Mouse (Mus musculus): Measurements from ENCODE around the gene Hnrnpa3.
"Not testable (repeated sequence)": the region's sequence is repeated elsewhere in the genome, so short reads cannot be mapped to it uniquely, and the experiment has no call there.

Gene Hnrnpa3

GRCm38 (mm10) chr2:75637361-75637760 is 21.7 kb upstream of the Hnrnpa3 start:
- no peak for DNase-seq

GRCm38 (mm10) chr2:75637822-75638221 is 21.2 kb upstream of the Hnrnpa3 start:
- peak; percentile 73 for DNase-seq

- DNase-seq: peak; percentile 96
These were observed 19.5 kb upstream of the Hnrnpa3 start for GRCm38 (mm10) chr2:75639535-75639934.

DNA sequence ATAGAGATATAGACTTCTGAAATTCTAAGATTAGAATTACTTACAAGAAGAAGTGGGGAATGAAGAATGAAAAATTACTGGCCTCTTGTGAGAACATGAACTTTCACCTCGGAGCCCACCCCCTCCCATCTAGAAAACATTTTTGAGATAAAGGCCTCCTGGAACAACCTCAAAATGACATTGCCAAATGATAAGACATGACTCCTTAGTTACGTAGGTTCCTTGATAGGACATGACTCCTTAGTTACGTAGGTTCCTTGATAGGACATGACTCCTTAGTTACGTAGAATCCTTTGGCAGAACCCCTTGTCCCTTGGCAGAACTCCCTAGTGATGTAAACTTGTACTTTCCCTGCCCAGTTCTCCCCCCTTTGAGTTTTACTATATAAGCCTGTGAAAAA is 16.7 kb upstream of the Hnrnpa3 start:
- not testable (repeated sequence) for DNase-seq

- DNase-seq: peak; percentile 94
These were observed 16.1 kb upstream of the Hnrnpa3 start for GRCm38 (mm10) chr2:75642795-75643550.

GRCm38 (mm10) chr2:75643950-75644349 is 15.1 kb upstream of the Hnrnpa3 start:
- peak; percentile 79 for DNase-seq

- DNase-seq: peak; percentile 74
These were observed 13.8 kb upstream of the Hnrnpa3 start for GRCm38 (mm10) chr2:75645251-75645650.

DNA sequence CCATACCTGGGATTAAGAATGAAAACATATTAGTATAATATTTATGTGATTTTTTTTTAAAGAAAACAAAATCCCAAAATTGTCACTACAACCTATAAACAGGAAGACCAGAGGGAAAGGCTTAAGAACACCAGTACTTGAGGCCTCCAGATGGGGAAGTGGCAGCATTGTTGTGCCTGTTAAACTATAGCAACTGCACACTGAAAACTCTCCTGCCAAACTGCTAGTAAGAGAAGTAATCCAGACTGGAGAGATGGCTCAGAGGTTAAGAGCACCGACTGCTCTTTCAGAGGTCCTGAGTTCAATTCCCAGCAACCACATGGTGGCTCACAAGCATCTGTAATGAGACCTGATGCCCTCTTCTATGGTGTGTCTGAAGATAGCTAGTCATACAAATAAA is 8.6 kb upstream of the Hnrnpa3 start:
- DNase-seq: no peak

- peak; percentile 67 for DNase-seq
These were observed 5.9 kb upstream of the Hnrnpa3 start for GRCm38 (mm10) chr2:75653150-75653549.

- DNase-seq: peak; percentile 14
These were observed 4.4 kb upstream of the Hnrnpa3 start for GRCm38 (mm10) chr2:75654679-75655078.

DNA sequence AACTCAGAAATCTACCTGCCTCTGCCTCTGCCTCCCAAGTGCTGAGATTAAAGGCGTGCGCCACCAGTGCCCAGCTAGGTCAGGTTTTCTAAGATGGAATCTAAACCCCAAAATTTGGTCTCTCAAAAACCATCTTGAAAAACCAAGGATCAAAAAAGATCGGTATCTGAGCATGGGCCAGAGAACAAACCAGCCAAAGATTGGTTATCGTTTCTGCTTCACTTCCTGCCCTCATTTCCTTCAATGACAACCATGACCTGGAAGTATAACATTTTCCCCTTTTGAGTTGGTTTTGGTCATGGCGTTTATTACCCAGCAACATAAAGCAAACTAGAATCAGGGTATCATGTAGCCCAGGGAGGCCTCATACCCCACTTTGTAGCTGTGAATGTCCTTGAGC is 2.1 kb upstream of the Hnrnpa3 start:
- DNase-seq: peak; percentile 83

DNA sequence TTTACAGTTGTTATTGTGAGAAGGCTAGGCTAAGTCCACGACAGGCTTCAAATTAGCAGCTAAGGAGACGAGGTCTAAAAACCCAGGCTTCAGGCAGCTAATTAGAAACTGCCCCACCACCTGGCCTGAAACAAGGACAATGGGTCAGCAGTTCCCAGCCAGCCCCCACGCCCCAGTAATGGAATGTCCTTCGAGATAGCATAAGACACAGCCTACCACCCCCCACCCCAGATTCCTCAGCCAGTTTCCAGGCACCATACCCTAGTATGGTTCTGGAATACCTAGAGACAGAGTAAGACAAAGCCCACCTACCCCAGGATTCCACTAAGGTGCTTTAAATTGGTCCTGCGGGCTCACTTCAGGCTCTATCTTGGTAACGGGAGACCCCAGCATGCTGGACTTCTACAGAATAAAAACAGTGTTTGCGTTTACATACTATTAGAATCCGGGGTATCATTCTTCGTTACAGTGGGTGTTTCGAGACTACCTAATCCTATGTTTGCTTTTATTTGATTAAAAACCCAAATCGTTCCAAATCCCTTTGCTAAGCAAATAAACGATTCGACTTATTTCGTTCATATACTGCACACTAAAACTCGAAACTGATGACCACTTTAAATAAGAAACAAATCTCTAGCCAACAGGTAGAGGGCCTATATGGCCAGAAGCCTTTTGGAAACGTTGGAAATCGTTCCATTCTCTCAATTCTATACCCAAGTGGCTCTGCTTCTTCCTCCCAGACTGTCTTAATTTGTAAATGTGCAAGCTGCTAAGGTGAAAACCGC is 962 bp upstream of the Hnrnpa3 start:
- peak; percentile 94 for DNase-seq

- peak; percentile 99 for DNase-seq
These were observed 534 bp downstream of the Hnrnpa3 start for GRCm38 (mm10) chr2:75659629-75659960.

DNA sequence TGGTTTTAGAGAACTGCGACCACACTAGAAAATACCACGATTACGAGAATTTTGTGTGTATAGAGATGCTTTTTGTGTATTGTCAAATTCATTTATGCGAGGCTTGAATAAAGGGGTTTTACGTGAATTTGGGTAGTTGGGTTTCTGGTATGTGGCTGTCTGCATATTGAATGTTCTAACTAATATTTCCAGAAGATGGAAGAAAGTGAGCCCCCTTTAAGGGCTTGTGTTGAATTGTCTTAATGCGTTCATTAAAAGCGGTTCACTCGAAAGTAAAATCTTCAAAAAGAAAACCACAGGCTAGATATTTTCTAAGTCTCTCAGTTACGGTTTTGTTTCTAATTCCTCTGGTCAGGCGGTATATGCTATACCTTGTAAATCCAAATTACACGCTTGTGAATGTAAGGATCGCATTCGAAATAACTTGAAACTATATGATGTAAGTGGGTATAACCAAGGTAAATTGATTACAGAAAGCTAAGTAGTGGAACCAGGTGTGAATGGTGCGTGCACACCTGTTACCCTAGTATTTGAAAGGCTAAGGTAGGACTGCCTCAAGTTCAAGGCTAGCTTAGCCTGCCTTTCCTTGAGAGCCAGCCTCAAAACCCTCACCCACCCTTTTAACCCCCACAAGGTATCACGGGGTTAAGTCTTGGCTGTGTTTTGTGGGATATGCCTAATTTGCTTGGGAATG is 1.3 kb downstream of the Hnrnpa3 start:
- peak; percentile 65 for DNase-seq

DNA sequence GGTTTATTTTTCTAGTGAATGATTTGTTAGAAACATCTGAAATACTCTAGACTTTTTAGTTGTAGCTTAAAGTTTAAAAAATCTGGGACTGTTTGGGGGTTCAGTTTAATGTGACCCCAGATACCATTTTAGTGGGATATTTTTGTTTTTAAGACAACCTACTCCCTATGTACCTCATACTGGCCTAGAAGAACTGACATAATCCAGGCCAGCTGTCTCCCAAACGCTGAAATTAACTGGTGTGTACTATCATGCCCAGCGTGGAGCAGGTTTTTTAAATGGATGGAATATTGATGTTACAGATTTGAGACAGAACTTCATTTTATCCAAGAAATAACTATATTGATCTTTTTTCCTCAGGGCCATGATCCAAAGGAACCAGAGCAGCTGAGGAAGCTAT is 2.0 kb downstream of the Hnrnpa3 start:
- peak; percentile 70 for DNase-seq

DNA sequence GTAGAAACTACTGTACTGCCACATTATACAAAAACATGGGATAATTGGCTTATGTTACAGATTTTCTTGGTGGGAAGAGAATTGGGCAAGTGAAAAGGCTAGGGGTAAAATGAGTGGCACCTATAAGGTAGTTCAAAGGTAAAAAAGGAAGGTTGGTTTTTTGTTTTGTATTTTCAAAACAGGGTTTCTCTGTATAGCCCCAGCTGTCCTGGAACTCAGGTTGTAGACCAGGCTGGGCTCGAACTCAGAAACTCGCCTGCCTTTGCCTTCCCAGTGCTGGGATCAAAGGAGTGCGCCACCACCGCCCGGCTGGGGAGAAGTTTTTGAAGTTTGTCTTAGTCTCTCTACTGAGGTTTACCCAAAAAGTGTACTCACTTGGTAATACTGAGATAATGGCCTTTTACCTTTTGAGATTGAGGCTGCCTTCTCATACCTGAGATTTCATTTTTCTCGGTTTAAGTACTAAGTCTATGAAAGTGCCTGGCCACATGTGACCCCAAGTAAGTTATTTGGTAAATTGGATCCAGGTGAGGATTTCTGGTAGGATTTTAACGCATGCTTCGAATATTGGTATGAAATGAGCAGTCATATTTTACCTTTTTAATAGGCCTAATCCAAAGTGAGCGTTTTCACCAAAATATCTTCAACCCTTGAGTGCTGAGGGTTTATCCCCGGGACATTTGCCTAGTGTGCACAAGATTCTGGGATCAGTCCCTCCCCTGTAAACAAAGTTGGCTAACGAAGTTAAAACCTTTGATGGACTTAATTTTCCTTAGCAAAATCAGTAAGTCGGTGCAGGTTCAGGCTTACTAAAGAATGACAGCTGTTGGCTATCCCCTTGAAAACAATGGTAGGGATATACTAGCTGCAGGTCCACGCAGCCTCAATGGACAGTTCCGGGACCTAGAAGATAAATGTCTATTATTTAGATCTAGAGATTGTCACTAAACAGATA is 10.7 kb downstream of the Hnrnpa3 start:
- DNase-seq: peak; percentile 63

DNA sequence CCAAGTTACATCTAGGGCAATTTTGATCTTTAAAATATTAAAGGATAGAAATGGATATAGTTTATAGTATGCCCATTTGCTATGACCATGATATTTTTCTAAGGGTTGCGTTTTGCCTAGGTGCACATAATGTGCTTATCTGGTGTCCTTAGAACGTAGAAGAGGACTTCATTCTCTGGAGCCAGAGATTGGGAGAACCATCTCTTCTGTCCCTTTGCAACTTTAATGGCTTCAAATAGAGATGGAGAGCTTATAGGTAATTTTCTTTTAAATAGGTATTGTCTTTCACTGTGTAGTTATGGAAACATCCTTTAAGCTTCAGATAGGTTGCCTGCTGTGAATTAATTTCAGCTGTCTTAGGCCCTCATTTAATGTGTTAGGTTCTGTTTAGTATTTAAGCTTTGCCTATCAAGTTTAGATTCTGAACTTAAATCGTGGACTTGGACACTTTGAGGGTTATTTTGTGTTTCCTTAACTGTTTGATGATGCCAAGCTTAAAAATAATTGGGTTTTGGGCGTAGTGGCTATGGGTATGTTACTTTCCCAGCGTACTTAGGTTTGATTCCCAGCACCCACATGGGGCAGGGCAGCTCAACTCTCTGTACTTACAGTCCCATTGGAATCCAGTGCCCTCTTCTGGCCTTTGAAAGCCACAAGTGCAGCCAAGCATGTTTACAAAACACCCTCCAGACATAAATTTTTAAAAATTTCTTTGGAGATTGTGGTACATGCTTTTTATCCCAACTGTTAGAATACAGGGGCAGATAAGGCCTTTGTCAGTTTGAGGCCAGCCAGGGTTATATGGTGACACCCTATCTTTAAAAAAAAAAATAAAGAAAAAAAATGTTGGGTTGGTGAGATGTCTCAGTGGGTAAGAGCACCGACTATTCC is 11.6 kb downstream of the Hnrnpa3 start:
- DNase-seq: peak; percentile 44

DNA sequence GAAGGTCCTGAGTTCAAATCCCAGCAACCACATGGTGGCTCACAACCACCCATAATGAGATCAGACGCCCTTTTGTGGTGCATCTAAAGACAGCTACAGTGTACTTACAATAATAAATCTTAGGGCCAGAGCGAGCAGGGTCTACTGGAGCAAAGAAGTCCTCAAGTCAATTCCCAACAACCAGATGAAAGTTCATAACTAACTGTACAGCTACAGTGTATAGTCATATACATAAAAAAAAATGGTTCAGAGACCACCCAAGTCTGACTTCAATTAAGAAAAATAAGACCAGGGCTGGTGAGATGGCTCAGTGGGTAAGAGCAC is 12.2 kb downstream of the Hnrnpa3 start:
- DNase-seq: peak; percentile 85

GRCm38 (mm10) chr2:75672561-75672960 is 13.5 kb downstream of the Hnrnpa3 start:
- DNase-seq: peak; percentile 52

DNA sequence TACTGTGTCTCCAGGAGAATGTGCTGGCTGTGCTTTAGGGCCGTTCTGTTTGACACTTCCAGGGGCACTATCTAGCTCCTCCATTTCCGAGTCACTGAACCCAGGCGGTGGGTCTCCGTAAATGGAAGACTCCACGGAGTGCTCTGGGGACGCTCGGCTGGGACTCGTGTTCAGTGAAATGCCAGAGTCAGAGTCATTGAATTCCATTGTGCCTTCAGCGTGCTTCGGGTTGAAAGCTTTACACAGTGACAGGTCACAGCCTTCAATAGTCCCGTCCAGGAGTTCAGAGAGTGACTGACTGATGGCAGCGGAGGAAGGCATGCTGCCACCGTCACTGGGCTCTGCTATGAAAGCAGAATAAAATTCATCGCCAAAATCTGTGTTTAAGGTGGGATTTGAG is 17.5 kb downstream of the Hnrnpa3 start:
- peak; percentile 86 for DNase-seq

GRCm38 (mm10) chr2:75679947-75680346 is 20.9 kb downstream of the Hnrnpa3 start:
- peak; percentile 77 for DNase-seq

DNA sequence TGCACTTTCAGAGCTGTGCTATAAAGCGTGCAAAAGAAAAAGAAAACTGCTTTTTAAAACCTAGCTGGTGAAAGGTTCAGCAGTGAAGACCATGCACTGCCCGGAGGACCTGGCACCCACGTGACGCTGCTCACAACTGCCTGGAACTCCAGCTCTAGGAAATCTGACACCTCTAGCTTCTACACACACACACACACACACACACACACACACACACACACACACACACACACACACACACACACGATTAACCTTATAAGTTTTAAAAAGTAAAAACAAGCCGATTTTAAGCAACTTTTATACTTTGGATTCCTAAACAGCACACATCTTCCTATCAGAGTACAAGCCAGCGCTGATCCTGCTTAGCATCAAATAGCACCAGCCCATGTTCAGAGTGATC is 22.4 kb downstream of the Hnrnpa3 start:
- DNase-seq: peak; percentile 92

All from heart, adult 11 months (tissue).